Comparison of ENCODE assay signal across 8 mouse cellular contexts in the genomic region with DNA sequence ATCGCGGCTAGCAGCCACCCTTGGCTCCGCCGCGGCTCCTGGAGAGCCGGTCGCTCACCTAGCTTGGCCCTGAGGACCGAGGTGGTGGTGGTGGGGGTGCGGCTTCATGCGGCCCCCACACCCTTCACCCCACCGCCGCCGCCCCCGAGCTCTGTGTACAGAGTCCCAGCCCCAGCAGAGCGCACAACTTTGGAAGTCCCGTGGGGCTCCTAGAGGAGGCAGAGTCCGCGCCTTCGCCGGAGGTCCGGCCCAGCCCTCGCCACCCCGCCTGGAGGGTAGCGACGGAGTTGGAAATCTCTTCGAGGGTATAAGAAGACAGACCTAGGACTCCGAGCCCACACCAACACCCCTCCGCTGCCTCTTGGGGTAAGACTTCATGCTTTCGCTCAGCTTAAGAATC. TPM values are rescaled to one million over a fixed set of nuclear protein-coding genes. Genes with fewer than 3 reads are reported as not detected.
DNase-seq lines count a peak whose midpoint lies in the region; ATAC-seq and TF ChIP-seq lines count a peak whose summit lies in the region.

No protein-coding gene starts in this region.

- peak; percentile 5 for ATAC-seq in forebrain, postnatal 0 days
- ATAC-seq in liver, embryonic 11.5 days (replicated peaks; ENCODE audit: low FRiP score): no peak
- ATAC-seq in stomach, embryonic 16.5 days (ENCODE audit: insufficient read depth, low FRiP score): no peak
- ATAC-seq in activated CD4-positive, CD25-positive, alpha-beta regulatory T cell, adult 4 months: no peak

- no peaks in the 10 kb centered on the region for H3K9me3 ChIP-seq in forebrain, postnatal 0 days (ENCODE audit: low read length)
- H3K9me3 ChIP-seq in liver, embryonic 11.5 days (ENCODE audit: control insufficient read depth, low read length): no peaks in the 10 kb centered on the region
- no peaks in the 10 kb centered on the region for H3K9me3 ChIP-seq in stomach, embryonic 16.5 days (replicated peaks; ENCODE audit: control insufficient read depth, low read length)

- H3K4me1 ChIP-seq in forebrain, postnatal 0 days (ENCODE audit: insufficient read depth): peaks cover 9% of the 10 kb centered on the region; the same call in 1 of the 2 replicates
- H3K4me1 ChIP-seq in liver, embryonic 11.5 days (replicated peaks; ENCODE audit: control insufficient read depth, insufficient read depth, low read length): peaks cover 25% of the 10 kb centered on the region
- H3K4me1 ChIP-seq in stomach, embryonic 16.5 days (ENCODE audit: control insufficient read depth, insufficient read depth, low read length): peaks cover 28% of the 10 kb centered on the region

- H3K36me3 ChIP-seq in forebrain, postnatal 0 days (ENCODE audit: insufficient read depth): no peaks in the 10 kb centered on the region
- no peaks in the 10 kb centered on the region for H3K36me3 ChIP-seq in liver, embryonic 11.5 days (ENCODE audit: control insufficient read depth, insufficient read depth, low read length)
- no peaks in the 10 kb centered on the region for H3K36me3 ChIP-seq in stomach, embryonic 16.5 days (ENCODE audit: control insufficient read depth, insufficient read depth, low read length)

- TF ChIP-seq CTCF in forebrain, postnatal 0 days (IDR thresholded peaks at IDR 0.05; ENCODE audit: low read depth): no peak

- H3K27me3 ChIP-seq in forebrain, postnatal 0 days (ENCODE audit: insufficient read depth, low read length): peaks cover 21% of the 10 kb centered on the region
- H3K27me3 ChIP-seq in liver, embryonic 11.5 days (replicated peaks; ENCODE audit: control insufficient read depth, insufficient read depth, low read length): peaks cover 58% of the 10 kb centered on the region
- H3K27me3 ChIP-seq in stomach, embryonic 16.5 days (ENCODE audit: control insufficient read depth, insufficient read depth, low read length): peaks cover 42% of the 10 kb centered on the region

- H3K27ac ChIP-seq in forebrain, postnatal 0 days (ENCODE audit: low read depth, low read length): peak overlapping the region; percentile 50
- H3K27ac ChIP-seq in liver, embryonic 11.5 days (ENCODE audit: low read depth, low read length): no peak overlapping the region
- no peak overlapping the region for H3K27ac ChIP-seq in stomach, embryonic 16.5 days (ENCODE audit: low read length)

- WGBS in forebrain, postnatal 0 days: 2% methylated on average over 29 of the region's 29 CpGs
- WGBS in liver, embryonic 11.5 days: 3% methylated on average over 29 of the region's 29 CpGs
- WGBS in stomach, embryonic 16.5 days: 1% methylated on average over 29 of the region's 29 CpGs

- H3K4me3 ChIP-seq in forebrain, postnatal 0 days (ENCODE audit: low read depth, low read length): peak overlapping the region; percentile 58
- peak overlapping the region; percentile 46 for H3K4me3 ChIP-seq in liver, embryonic 11.5 days (ENCODE audit: low read depth, low read length)
- H3K4me3 ChIP-seq in stomach, embryonic 16.5 days (replicated peaks; ENCODE audit: low read length): peak overlapping the region; percentile 59

- peak overlapping the region; percentile 57 for H3K9ac ChIP-seq in forebrain, postnatal 0 days
- peak overlapping the region; percentile 51; the same call in 1 of the 2 replicates for H3K9ac ChIP-seq in liver, embryonic 11.5 days (ENCODE audit: low read depth, low read length)
- H3K9ac ChIP-seq in stomach, embryonic 16.5 days (ENCODE audit: low read length): peak overlapping the region; percentile 72

- H3K4me2 ChIP-seq in forebrain, postnatal 0 days (ENCODE audit: low read depth): peak overlapping the region; percentile 98
- H3K4me2 ChIP-seq in liver, embryonic 11.5 days: peak overlapping the region; percentile 78
- peak overlapping the region; percentile 100 for H3K4me2 ChIP-seq in stomach, embryonic 16.5 days (ENCODE audit: low read depth, low read length)

- peak; percentile 30 to 33 for DNase-seq in cerebellum, postnatal 14 days
- DNase-seq in cerebellum, adult 11-12 months: no peak
- DNase-seq in right cerebral cortex, adult 18-20 months: peak; percentile 10
- no peak for DNase-seq in right cerebral cortex, postnatal 36 days (ENCODE audit: low spot score in 2 of 2)
- no peak for DNase-seq in forebrain, postnatal 0 days
- DNase-seq in liver, embryonic 11.5 days (ENCODE audit: low spot score): no peak

RNA-seq across cellular contexts. Expression of a gene that starts 1.5 kb away (rescaled TPM):
- total RNA-seq in forebrain, postnatal 0 days (2014; rRNA removed): 9.1 and 17.3 TPM in 2 replicates
- 1.7 and 2.6 TPM in 2 replicates for polyA plus RNA-seq in forebrain, postnatal 0 days (2015; fragmentation: Nextera tagmentation; extraction: Ambion mirVana)
- polyA plus RNA-seq in liver, embryonic 11.5 days (2014; fragmentation: Nextera tagmentation; extraction: Ambion mirVana): 0.11 and 0.42 TPM in 2 replicates
- 0.31 and 0.32 TPM in 2 replicates for polyA plus RNA-seq in stomach, embryonic 16.5 days (2015; fragmentation: Nextera tagmentation; extraction: Ambion mirVana)
- polyA plus RNA-seq in activated CD4-positive, CD25-positive, alpha-beta regulatory T cell, adult 4 months (2017; shearing (Covaris generic)): not detected

Comparison
In these comparisons a context has a peak if more than half of its experiments do, and no peak if none do; other contexts are left out.
1. DNase-seq: peak in cerebellum, postnatal 14 days (2 of 2) and right cerebral cortex, adult 18-20 months (single experiment); none in cerebellum, adult 11-12 months (single experiment), right cerebral cortex, postnatal 36 days (0 of 2), forebrain, postnatal 0 days (single experiment) and liver, embryonic 11.5 days (single experiment).
2. Peak in every context shown above with its lines, with median percentiles within 50 percentile points of each other: H3K4me2 ChIP-seq, H3K4me3 ChIP-seq and H3K9ac ChIP-seq.